Mouse (Mus musculus): ENCODE measurements around the gene Pklr. TPM values are rescaled to one million over a fixed set of nuclear protein-coding genes. Genes with fewer than 3 reads are reported as not detected.

Gene Pklr
- polyA plus RNA-seq, 1 experiment from 2014 or later, result not detected

DNA sequence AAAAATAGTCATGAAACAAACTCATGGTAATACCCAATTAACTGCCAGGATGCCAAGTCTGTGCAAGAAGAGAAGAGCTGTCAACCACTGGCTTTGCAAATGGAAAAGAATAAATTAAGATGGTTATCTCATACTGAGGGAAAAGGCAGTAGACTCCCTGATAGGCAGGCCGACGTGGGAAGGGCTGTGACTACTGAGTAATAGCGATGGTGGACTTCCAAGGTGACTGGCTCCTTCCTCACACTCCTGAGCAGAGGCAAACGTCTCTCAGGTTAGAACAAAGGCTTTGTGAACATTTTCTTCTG is 32.7 kb upstream of the Pklr start:
- Histone ChIP-seq H3K9me3 (ENCODE audit: control insufficient read depth, low read length) (no peaks in the 10 kb centered on the region), H3K27me3 (ENCODE audit: control insufficient read depth, insufficient read depth, low read length) (no peaks in the 10 kb centered on the region), H3K27ac (replicated peaks in 1 of 2; ENCODE audit: control insufficient read depth in 1 of 2, insufficient read depth in 1 of 2, low read depth in 2 of 2, low read length in 2 of 2) (no peak overlapping the region), H3K4me1 (ENCODE audit: control insufficient read depth in 2 of 2, insufficient read depth in 2 of 2, low read length in 2 of 2) (peaks cover 5 to 7% of the 10 kb centered on the region in 2 experiments), H3K4me3 (ENCODE audit: control insufficient read depth in 1 of 2, insufficient read depth in 1 of 2, low read depth in 1 of 2, low read length in 2 of 2) (no peak overlapping the region), H3K4me2 (ENCODE audit: low read length) (no peak overlapping the region), H3K9ac (ENCODE audit: low read length) (no peak overlapping the region), H3K36me3 (ENCODE audit: control insufficient read depth, insufficient read depth, low read length) (peaks cover 17% of the 10 kb centered on the region)
- WGBS, result 70% methylated on average over 4 of the region's 4 CpGs
- no peak for ATAC-seq (ENCODE audit: insufficient number of reproducible peaks, insufficient read depth, low FRiP score, low read depth)

DNA sequence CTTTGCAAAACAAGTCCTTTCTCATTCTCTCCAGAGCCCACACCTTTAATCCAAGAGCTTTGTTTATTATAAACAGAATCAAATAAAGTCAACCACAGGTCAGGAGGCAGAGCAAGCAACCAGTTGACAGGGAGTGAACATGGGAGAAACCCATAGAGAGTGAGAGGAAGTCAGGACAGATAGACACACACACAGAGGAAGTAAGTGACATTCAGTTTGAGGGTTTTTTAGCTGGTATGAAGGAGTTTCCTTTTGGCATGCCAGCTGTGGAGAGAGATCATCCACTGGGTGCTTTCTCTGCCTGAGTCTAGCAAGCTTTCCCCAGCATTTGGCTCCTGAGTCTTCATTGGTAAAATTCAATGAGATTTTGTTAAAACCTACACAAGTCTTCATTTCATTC is 29.1 kb upstream of the Pklr start:
- Histone ChIP-seq H3K9ac (ENCODE audit: low read length) (no peak overlapping the region), H3K4me2 (ENCODE audit: low read length) (no peak overlapping the region), H3K27ac (replicated peaks in 1 of 2; ENCODE audit: control insufficient read depth in 1 of 2, insufficient read depth in 1 of 2, low read depth in 2 of 2, low read length in 2 of 2) (no peak overlapping the region), H3K4me3 (ENCODE audit: control insufficient read depth in 1 of 2, insufficient read depth in 1 of 2, low read depth in 1 of 2, low read length in 2 of 2) (no peak overlapping the region), H3K27me3 (ENCODE audit: control insufficient read depth, insufficient read depth, low read length) (no peaks in the 10 kb centered on the region), H3K4me1 (ENCODE audit: control insufficient read depth in 2 of 2, insufficient read depth in 2 of 2, low read length in 2 of 2) (peaks cover 0 to 2% of the 10 kb centered on the region in 2 experiments; a peak in 1 of 4 replicates), H3K9me3 (ENCODE audit: control insufficient read depth, low read length) (no peaks in the 10 kb centered on the region), H3K36me3 (ENCODE audit: control insufficient read depth, insufficient read depth, low read length) (no peaks in the 10 kb centered on the region)
- ATAC-seq (ENCODE audit: insufficient number of reproducible peaks, insufficient read depth, low FRiP score, low read depth), result no peak

DNA sequence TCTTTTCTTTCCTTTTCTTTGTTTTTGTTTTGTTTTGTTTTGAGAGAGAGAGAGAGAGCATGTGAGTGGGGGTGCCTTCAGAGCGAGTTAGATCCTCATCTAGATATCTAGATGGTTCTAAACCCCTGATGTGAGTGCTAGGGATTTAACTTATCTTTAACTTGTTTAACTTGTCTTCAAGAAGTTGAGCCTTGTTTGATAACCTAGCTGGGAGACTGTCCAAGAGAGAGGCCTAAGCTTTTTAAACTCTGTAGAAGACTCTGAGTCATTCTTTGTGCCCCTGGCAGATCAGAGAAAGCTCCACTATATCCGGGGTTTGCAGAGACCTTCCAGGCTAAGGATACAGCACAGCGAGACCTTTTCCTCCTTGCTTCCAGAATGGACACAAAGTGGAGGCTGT is 28.4 kb upstream of the Pklr start:
- no peaks in the 10 kb centered on the region for H3K4me1 ChIP-seq (ENCODE audit: control insufficient read depth in 2 of 2, insufficient read depth in 2 of 2, low read length in 2 of 2)
- H3K36me3 ChIP-seq (ENCODE audit: control insufficient read depth, insufficient read depth, low read length), result no peaks in the 10 kb centered on the region
- no peaks in the 10 kb centered on the region for H3K27me3 ChIP-seq (ENCODE audit: control insufficient read depth, insufficient read depth, low read length)
- no peak for ATAC-seq (ENCODE audit: insufficient number of reproducible peaks, insufficient read depth, low FRiP score, low read depth)
- no peak overlapping the region for H3K4me3 ChIP-seq (ENCODE audit: control insufficient read depth in 1 of 2, insufficient read depth in 1 of 2, low read depth in 1 of 2, low read length in 2 of 2)
- H3K9me3 ChIP-seq (ENCODE audit: control insufficient read depth, low read length), result no peaks in the 10 kb centered on the region
- no peak overlapping the region for H3K9ac ChIP-seq (ENCODE audit: low read length)
- 47% methylated on average over 3 of the region's 3 CpGs for WGBS
- H3K27ac ChIP-seq (replicated peaks in 1 of 2; ENCODE audit: control insufficient read depth in 1 of 2, insufficient read depth in 1 of 2, low read depth in 2 of 2, low read length in 2 of 2), result no peak overlapping the region
- no peak overlapping the region for H3K4me2 ChIP-seq (ENCODE audit: low read length)

DNA sequence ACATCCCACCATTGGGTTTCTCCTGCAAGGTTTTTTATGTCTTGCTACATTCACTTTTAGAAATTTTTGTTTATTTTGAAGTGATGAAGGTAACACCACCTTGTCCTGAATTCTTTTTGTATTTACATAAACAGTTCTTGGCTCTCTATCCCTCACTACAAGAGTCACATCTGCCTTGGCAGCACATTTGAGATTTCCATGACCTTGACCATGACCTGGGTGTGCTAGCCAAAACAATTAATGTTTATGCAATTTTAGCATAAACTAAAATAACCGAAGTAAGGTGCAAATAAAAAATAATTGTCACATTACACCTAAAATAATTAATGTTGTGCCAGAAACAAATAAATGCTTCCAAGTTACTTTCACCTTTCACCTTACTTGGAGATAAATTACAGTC is 27.8 kb upstream of the Pklr start:
- ATAC-seq (ENCODE audit: insufficient number of reproducible peaks, insufficient read depth, low FRiP score, low read depth), result no peak
- Histone ChIP-seq H3K4me2 (ENCODE audit: low read length) (no peak overlapping the region), H3K4me1 (ENCODE audit: control insufficient read depth in 2 of 2, insufficient read depth in 2 of 2, low read length in 2 of 2) (no peaks in the 10 kb centered on the region), H3K4me3 (ENCODE audit: control insufficient read depth in 1 of 2, insufficient read depth in 1 of 2, low read depth in 1 of 2, low read length in 2 of 2) (no peak overlapping the region), H3K9ac (ENCODE audit: low read length) (no peak overlapping the region), H3K27me3 (ENCODE audit: control insufficient read depth, insufficient read depth, low read length) (no peaks in the 10 kb centered on the region), H3K27ac (replicated peaks in 1 of 2; ENCODE audit: control insufficient read depth in 1 of 2, insufficient read depth in 1 of 2, low read depth in 2 of 2, low read length in 2 of 2) (no peak overlapping the region), H3K36me3 (ENCODE audit: control insufficient read depth, insufficient read depth, low read length) (no peaks in the 10 kb centered on the region), H3K9me3 (ENCODE audit: control insufficient read depth, low read length) (no peaks in the 10 kb centered on the region)
- WGBS, result 58% methylated on average over 1 of the region's 1 CpGs

DNA sequence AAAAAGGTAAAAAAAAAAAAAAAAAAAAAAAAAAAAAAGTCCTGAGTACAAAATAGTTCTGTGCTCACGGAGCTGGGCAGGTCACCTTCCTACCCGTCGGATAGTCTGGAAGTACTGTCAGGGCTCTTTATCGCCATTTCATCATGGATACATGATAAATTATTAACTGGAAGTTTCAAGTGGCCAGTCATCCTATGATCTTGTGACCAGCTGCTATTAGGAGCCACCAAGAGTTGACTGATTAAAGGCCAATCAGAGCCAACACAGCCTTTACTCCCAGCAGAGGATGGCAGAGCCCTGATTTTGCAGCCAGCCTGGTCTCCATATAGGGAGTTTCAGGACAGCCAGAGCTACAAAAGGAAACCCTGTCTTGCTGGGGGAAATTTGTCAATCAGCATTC is 22.9 kb upstream of the Pklr start:
- no peaks in the 10 kb centered on the region for H3K27me3 ChIP-seq (ENCODE audit: control insufficient read depth, insufficient read depth, low read length)
- no peaks in the 10 kb centered on the region for H3K9me3 ChIP-seq (ENCODE audit: control insufficient read depth, low read length)
- no peaks in the 10 kb centered on the region for H3K36me3 ChIP-seq (ENCODE audit: control insufficient read depth, insufficient read depth, low read length)
- no peak overlapping the region for H3K4me3 ChIP-seq (ENCODE audit: control insufficient read depth in 1 of 2, insufficient read depth in 1 of 2, low read depth in 1 of 2, low read length in 2 of 2)
- H3K27ac ChIP-seq (replicated peaks in 1 of 2; ENCODE audit: control insufficient read depth in 1 of 2, insufficient read depth in 1 of 2, low read depth in 2 of 2, low read length in 2 of 2), result no peak overlapping the region
- H3K4me1 ChIP-seq (ENCODE audit: control insufficient read depth in 2 of 2, insufficient read depth in 2 of 2, low read length in 2 of 2), result no peaks in the 10 kb centered on the region
- WGBS, result 80% methylated on average over 4 of the region's 4 CpGs
- H3K9ac ChIP-seq (ENCODE audit: low read length), result no peak overlapping the region
- H3K4me2 ChIP-seq (ENCODE audit: low read length), result no peak overlapping the region
- no peak for ATAC-seq (ENCODE audit: insufficient number of reproducible peaks, insufficient read depth, low FRiP score, low read depth)

DNA sequence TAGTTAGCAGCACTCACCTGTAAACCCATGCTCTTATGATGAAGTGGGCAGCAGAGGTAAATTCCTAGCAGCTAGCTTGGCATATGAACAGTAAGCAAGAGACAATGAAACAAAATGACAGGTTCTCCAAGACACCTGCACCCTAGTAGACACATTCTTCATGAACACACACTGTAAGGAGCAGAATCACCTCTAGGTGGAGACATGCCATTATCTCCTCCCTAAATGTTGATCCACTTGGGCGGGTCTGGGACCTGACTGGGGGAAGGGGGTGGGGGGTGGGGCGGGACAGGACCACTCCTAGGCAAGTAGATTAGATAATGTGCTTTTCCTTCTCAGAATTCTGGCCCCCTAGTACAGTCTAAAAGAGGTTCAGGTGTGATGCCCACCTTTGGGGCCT is 20.4 kb upstream of the Pklr start:
- H3K4me1 ChIP-seq (ENCODE audit: control insufficient read depth in 2 of 2, insufficient read depth in 2 of 2, low read length in 2 of 2), result no peaks in the 10 kb centered on the region
- H3K9me3 ChIP-seq (ENCODE audit: control insufficient read depth, low read length), result no peaks in the 10 kb centered on the region
- ATAC-seq (ENCODE audit: insufficient number of reproducible peaks, insufficient read depth, low FRiP score, low read depth), result no peak
- H3K9ac ChIP-seq (ENCODE audit: low read length), result no peak overlapping the region
- H3K4me3 ChIP-seq (ENCODE audit: control insufficient read depth in 1 of 2, insufficient read depth in 1 of 2, low read depth in 1 of 2, low read length in 2 of 2), result no peak overlapping the region
- no peak overlapping the region for H3K27ac ChIP-seq (replicated peaks in 1 of 2; ENCODE audit: control insufficient read depth in 1 of 2, insufficient read depth in 1 of 2, low read depth in 2 of 2, low read length in 2 of 2)
- no peak overlapping the region for H3K4me2 ChIP-seq (ENCODE audit: low read length)
- H3K27me3 ChIP-seq (ENCODE audit: control insufficient read depth, insufficient read depth, low read length), result no peaks in the 10 kb centered on the region
- 3% methylated on average over 2 of the region's 2 CpGs for WGBS
- no peaks in the 10 kb centered on the region for H3K36me3 ChIP-seq (ENCODE audit: control insufficient read depth, insufficient read depth, low read length)

DNA sequence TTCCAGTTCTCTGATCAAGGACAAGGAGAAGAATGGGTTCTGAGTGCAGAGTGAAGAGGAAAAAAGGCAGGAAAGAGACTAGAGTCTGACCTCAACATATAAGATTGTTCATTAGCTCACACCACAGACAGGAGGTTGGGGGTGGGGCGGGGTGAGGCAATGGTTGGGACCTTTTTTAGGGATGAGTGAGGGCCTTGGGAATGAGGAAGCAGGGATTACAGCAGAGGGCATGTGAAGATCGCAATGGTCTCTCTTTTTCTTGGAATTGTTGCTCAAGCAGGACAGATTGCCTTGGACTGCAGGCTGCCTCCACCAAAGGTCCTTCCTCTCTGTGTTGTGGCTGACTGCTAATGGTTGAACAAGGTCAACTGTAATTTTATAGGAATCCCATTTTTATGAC is 12.6 kb upstream of the Pklr start:
- ATAC-seq (ENCODE audit: insufficient number of reproducible peaks, insufficient read depth, low FRiP score, low read depth), result no peak
- H3K27me3 ChIP-seq (ENCODE audit: control insufficient read depth, insufficient read depth, low read length), result no peaks in the 10 kb centered on the region
- 60% methylated on average over 2 of the region's 2 CpGs for WGBS

DNA sequence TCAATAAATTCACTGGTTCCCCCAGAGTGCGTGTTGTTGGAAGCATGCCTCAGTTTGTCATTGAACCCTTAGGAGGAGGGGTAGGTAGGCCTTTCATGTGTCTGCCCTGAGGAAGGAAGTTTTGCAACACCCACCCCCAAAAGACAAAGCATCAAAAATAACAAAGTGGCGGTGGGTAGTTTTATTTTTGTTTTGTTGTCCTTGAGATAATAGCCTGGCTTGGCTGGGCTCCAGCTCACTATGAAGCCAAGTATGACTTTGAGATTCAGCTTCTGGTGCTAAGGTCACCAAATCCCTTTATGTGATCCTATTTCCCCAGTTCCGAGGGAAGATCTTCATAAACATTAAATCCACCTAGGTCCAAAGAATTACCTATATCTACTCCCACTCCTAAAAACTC is 11.7 kb upstream of the Pklr start:
- H3K9ac ChIP-seq (ENCODE audit: low read length), result no peak overlapping the region
- H3K9me3 ChIP-seq (ENCODE audit: control insufficient read depth, low read length), result no peaks in the 10 kb centered on the region
- no peak overlapping the region for H3K4me2 ChIP-seq (ENCODE audit: low read length)
- no peak overlapping the region for H3K27ac ChIP-seq (replicated peaks in 1 of 2; ENCODE audit: control insufficient read depth in 1 of 2, insufficient read depth in 1 of 2, low read depth in 2 of 2, low read length in 2 of 2)
- no peak for ATAC-seq (ENCODE audit: insufficient number of reproducible peaks, insufficient read depth, low FRiP score, low read depth)
- no peaks in the 10 kb centered on the region for H3K27me3 ChIP-seq (ENCODE audit: control insufficient read depth, insufficient read depth, low read length)
- 43% methylated on average over 3 of the region's 3 CpGs for WGBS
- peaks cover 10% of the 10 kb centered on the region in 2 experiments for H3K4me1 ChIP-seq (ENCODE audit: control insufficient read depth in 2 of 2, insufficient read depth in 2 of 2, low read length in 2 of 2)
- no peak overlapping the region for H3K4me3 ChIP-seq (ENCODE audit: control insufficient read depth in 1 of 2, insufficient read depth in 1 of 2, low read depth in 1 of 2, low read length in 2 of 2)
- no peaks in the 10 kb centered on the region for H3K36me3 ChIP-seq (ENCODE audit: control insufficient read depth, insufficient read depth, low read length)

More for the DNA sequence above, 12.6 kb upstream of the Pklr start:
- Histone ChIP-seq H3K27ac (replicated peaks in 1 of 2; ENCODE audit: control insufficient read depth in 1 of 2, insufficient read depth in 1 of 2, low read depth in 2 of 2, low read length in 2 of 2) (no peak overlapping the region), H3K4me1 (ENCODE audit: control insufficient read depth in 2 of 2, insufficient read depth in 2 of 2, low read length in 2 of 2) (peaks cover 10% of the 10 kb centered on the region in 2 experiments), H3K4me2 (ENCODE audit: low read length) (no peak overlapping the region), H3K4me3 (ENCODE audit: control insufficient read depth in 1 of 2, insufficient read depth in 1 of 2, low read depth in 1 of 2, low read length in 2 of 2) (no peak overlapping the region), H3K9ac (ENCODE audit: low read length) (no peak overlapping the region), H3K9me3 (ENCODE audit: control insufficient read depth, low read length) (no peaks in the 10 kb centered on the region), H3K36me3 (ENCODE audit: control insufficient read depth, insufficient read depth, low read length) (no peaks in the 10 kb centered on the region)

Measured in heart, embryonic 14.5 days (tissue).